In genomic region chr16:5351890-5352571, GRCm38 (mm10) we compare ENCODE assay signal across 9 mouse cellular contexts.
A peak's percentile ranks its signal among the peaks of the same experiment; 100 is the strongest.
DNase-seq lines count a peak whose midpoint lies in the region; ATAC-seq lines count a peak whose summit lies in the region.
"Had no signal": no experiment of that assay in that cellular context is flagged by ENCODE, and none has a peak within 500 bp of the region (broad histone marks: within the 10 kb centered on the region; RNA-seq: fewer than 3 reads in every experiment).

No protein-coding gene starts in this region.

- H3K9ac ChIP-seq in hindbrain, embryonic 15.5 days = no peak overlapping the region
- no peak overlapping the region for H3K9ac ChIP-seq in liver, embryonic 12.5 days

- ATAC-seq in hindbrain, embryonic 15.5 days (ENCODE audit: low FRiP score, low read depth) = no peak
- peak; percentile 84 for ATAC-seq in liver, embryonic 12.5 days

- no peak overlapping the region for H3K27ac ChIP-seq in hindbrain, embryonic 15.5 days (replicated peaks)
- no peak overlapping the region for H3K27ac ChIP-seq in liver, embryonic 12.5 days

- DNase-seq in adrenal gland, postnatal 36 days = peak; percentile 22 to 23
- DNase-seq in adrenal gland, adult 8-10 months = no peak
- DNase-seq in c-Kit-positive CD71-negative TER-119-negative erythroid progenitor cells, embryonic 14.5 days (ENCODE audit: low read depth) = peak; percentile 58
- peak; percentile 55 for DNase-seq in neural tube, embryonic 10.5 days (ENCODE audit: extremely low spot score, low spot score)
- DNase-seq in yolk sac, embryonic 10.5 days (ENCODE audit: low spot score) = peak; percentile 55
- DNase-seq in cerebellum, postnatal 14 days = no peak

- peak overlapping the region; percentile 37 for H3K4me2 ChIP-seq in hindbrain, embryonic 15.5 days
- H3K4me2 ChIP-seq in liver, embryonic 12.5 days = peak overlapping the region; percentile 5

- H3K4me1 ChIP-seq in hindbrain, embryonic 15.5 days (replicated peaks) = peaks cover 6% of the 10 kb centered on the region; the same call in 1 of the 2 replicates
- peaks cover 14% of the 10 kb centered on the region for H3K4me1 ChIP-seq in liver, embryonic 12.5 days

- no peaks in the 10 kb centered on the region for H3K36me3 ChIP-seq in hindbrain, embryonic 15.5 days
- H3K36me3 ChIP-seq in liver, embryonic 12.5 days = no peaks in the 10 kb centered on the region

- no peak overlapping the region for H3K4me3 ChIP-seq in hindbrain, embryonic 15.5 days
- H3K4me3 ChIP-seq in liver, embryonic 12.5 days = no peak overlapping the region
- H3K4me3 ChIP-seq: myocyte had no signal

- 3% methylated on average over 18 of the region's 18 CpGs for WGBS in hindbrain, embryonic 15.5 days
- WGBS in liver, embryonic 12.5 days (ENCODE audit: insufficient replicate concordance) = 3% methylated on average over 18 of the region's 18 CpGs

- H3K27me3 ChIP-seq in hindbrain, embryonic 15.5 days = no peaks in the 10 kb centered on the region
- peaks cover 4% of the 10 kb centered on the region; the same call in 1 of the 2 replicates for H3K27me3 ChIP-seq in liver, embryonic 12.5 days (replicated peaks)

- no peaks in the 10 kb centered on the region for H3K9me3 ChIP-seq in hindbrain, embryonic 15.5 days
- no peaks in the 10 kb centered on the region for H3K9me3 ChIP-seq in liver, embryonic 12.5 days (replicated peaks)

Comparison
In these comparisons a context has a peak if more than half of its experiments do, and no peak if none do; other contexts are left out.
1. DNase-seq: peak in adrenal gland, postnatal 36 days (2 of 2), c-Kit-positive CD71-negative TER-119-negative erythroid progenitor cells, embryonic 14.5 days (single experiment), neural tube, embryonic 10.5 days (single experiment) and yolk sac, embryonic 10.5 days (single experiment); none in adrenal gland, adult 8-10 months (single experiment) and cerebellum, postnatal 14 days (0 of 2).